Mouse (Mus musculus) adrenal gland, adult 18-20 months (tissue): ENCODE results near the gene Olfr1184. TPM values are rescaled to one million over a fixed set of nuclear protein-coding genes. Genes with fewer than 3 reads are reported as not detected.
"Not testable (repeated sequence)": the region's sequence is repeated elsewhere in the genome, so short reads cannot be mapped to it uniquely, and the experiment has no call there.

Source experiments
- DNase-seq, 2 experiments: peaks; one replicate each; pipeline ENCODE4 v3.0.0; 2021 to 2022; ENCODE audit warnings: low spot score in 2 of 2
- long read RNA-seq, 2 experiments: library from polyadenylated mRNA; stranded (forward); transcript quantifications; one replicate each; pipeline ENCODE4 v2.0.0; 2021
- total RNA-seq, 2 experiments: library from RNA; stranded (reverse); gene quantifications; 1 replicate in 1 of 2; 2 replicates in 1 of 2; pipeline ENCODE4 v1.2.3; 2021

Gene Olfr1184
- not detected for total RNA-seq
- long read RNA-seq, experiment 1, result 0 reads
- long read RNA-seq, experiment 2, result 0 reads

DNA sequence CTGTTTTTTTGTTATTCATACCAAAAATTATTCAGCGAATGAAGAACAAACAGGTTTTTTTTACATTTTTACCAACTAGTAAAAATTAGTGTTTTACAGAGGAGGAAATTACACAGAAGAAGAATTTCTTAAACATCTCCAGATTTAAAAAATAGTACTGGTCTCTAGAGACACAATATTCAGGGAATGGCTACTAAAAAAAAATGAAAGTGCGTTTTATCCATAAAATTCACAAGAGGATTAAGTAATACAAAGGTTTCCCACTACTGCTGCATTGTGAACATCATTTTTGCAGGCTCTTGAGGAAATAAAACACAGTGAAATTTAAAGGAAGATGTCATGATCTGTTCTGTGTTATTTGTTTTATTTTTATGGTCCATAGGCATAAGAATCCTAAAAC lies at the start of gene Olfr1184:
Gene Olfr1184 (plus strand): TSS at position 301 of the 400 bp plus-strand sequence.
- no peak for DNase-seq

DNA sequence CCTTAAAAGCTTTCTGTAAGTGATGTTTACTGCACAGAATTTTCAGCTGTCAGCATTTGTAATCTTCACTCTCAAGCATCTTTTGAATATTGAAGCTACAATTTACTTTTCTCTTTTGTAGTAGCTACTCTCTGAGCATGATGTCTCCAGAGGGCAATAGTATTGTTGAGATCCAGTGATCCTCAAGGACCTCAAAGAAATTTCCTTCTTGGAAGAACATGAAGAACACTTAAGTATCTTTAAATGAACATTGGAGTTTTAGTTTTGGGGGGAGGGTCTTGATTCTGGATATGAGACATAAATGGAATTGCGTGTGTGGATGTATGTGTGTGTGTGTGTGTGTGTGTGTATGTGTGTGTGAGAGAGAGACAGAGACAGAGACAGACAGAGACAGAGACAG lies 34.4 kb upstream of the Olfr1184 start, which contains the start of gene Gm13757:
Gene Gm13757 (minus strand): TSS at position 101 of the 400 bp plus-strand sequence.
- DNase-seq, result no peak

DNA sequence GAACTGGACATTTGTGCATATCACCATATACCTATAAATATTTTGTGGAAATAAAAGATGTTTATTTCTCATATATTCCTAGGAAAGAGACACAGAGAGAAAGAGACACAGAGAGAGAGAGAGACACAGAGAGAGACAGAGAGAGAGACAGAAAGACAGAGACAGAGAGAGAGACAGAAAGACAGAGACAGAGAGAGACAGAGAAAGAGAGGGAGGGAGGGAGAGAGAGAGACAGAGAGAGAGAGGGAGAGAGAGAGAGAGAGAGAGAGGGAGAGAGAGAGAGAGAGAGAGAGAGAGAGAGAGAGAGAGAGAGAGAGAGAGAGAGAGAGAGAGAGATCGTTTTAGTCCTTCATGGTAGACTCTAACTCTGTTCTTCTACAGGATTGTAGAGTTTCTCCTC lies 28.8 kb upstream of the Olfr1184 start, which contains the start of gene Olfr1183:
Gene Olfr1183 (plus strand): TSS at position 301 of the 400 bp plus-strand sequence.
- not testable (repeated sequence) for DNase-seq

DNA sequence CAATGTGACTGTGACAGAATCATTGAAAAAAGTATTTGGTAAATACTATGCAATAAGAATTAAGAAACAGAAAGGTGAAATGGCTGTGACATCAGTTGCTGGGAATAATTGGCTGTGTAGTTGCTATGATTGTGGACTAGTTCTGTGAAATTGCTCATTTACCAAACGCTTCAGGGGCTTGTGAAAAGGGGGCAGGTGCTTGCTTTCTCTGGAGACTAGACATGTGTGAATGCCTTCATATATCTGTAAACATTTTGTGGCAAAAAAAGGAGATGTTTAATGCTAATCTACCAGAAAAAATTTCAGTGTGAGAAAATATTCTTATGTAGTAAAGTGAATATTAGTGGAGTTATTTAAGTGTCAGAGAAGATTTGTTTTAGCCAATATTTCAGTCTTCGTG lies 9.6 kb downstream of the Olfr1184 start, which contains the start of gene Olfr1185-ps1:
Gene Olfr1185-ps1 (plus strand): TSS at position 301 of the 400 bp plus-strand sequence.
- no peak for DNase-seq

DNA sequence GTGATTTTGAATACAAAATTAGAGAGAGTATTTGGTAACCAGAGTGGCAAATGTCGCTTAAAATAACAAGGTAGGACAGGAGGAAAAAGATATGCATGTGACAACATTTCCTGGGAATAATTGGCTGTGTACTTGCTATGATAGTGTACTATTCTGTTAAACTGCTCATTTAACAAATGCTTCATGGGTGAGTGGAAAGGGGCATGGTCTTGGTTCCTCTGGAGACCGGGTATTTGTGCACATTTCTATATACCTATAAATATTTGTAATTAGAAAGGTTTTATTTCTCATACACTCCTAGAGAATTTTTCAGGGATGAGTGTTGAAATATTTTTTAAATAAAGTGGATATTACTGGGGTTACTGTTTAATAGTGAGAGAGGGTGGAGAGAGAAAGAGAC lies 34.9 kb downstream of the Olfr1184 start, which contains the start of gene Olfr1186:
Gene Olfr1186 (plus strand): TSS at position 301 of the 400 bp plus-strand sequence.
- DNase-seq, result no peak

DNA sequence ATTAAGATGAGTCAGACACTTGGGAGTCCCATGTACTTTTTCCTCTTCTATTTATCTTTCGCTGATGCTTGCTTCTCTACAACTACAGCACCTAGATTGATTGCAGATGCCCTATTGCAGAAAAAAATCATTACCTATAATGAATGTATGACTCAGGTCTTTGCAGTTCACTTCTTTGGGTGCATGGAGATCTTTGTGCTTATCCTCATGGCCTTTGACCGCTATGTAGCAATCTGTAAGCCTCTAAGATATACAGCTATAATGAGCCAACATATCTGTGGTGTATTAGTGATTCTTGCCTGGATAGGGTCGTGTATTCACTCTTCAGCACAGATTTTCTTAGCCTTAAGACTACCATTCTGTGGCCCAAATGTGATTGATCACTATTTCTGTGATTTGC lies 42.3 kb downstream of the Olfr1184 start:
- DNase-seq, result no peak

Other genes with a start within 250 kb of the Olfr1184 start
- not detected for gene Olfr1173, start 203.7 kb upstream of the Olfr1184 start, total RNA-seq
- not detected for gene Olfr1174-ps, start 168.5 kb upstream of the Olfr1184 start, total RNA-seq
- gene Olfr1175-ps, start 156.4 kb upstream of the Olfr1184 start, total RNA-seq, result not detected
- not detected for gene Olfr1176, start 146.9 kb upstream of the Olfr1184 start, total RNA-seq
- not detected for gene Olfr1177-ps, start 137.1 kb upstream of the Olfr1184 start, total RNA-seq
- not detected for gene Olfr1178, start 96.5 kb upstream of the Olfr1184 start, total RNA-seq
- gene Olfr1179, start 77.1 kb upstream of the Olfr1184 start, total RNA-seq, result not detected
- gene Olfr1180, start 64.4 kb upstream of the Olfr1184 start, total RNA-seq, result not detected
- not detected for gene Olfr1181, start 57.4 kb upstream of the Olfr1184 start, total RNA-seq
- gene Gm13757, start 34.5 kb upstream of the Olfr1184 start, total RNA-seq, result not detected
- not detected for gene Olfr1183, start 28.7 kb upstream of the Olfr1184 start, total RNA-seq
- not detected for gene Olfr1185-ps1, start 9.7 kb downstream of the Olfr1184 start, total RNA-seq
- gene Olfr1186, start 35.0 kb downstream of the Olfr1184 start, total RNA-seq, result not detected
- gene Olfr1188, start 73.3 kb downstream of the Olfr1184 start, total RNA-seq, result not detected
- gene Olfr1189, start 102.9 kb downstream of the Olfr1184 start, total RNA-seq, result not detected
- gene Olfr1191-ps1, start 156.9 kb downstream of the Olfr1184 start, total RNA-seq, result not detected
- not detected for gene Olfr1192-ps1, start 164.9 kb downstream of the Olfr1184 start, total RNA-seq
- gene Olfr1193, start 192.0 kb downstream of the Olfr1184 start, total RNA-seq, result not detected
- not detected for gene Olfr1195, start 205.6 kb downstream of the Olfr1184 start, total RNA-seq
- gene Olfr1196, start 221.0 kb downstream of the Olfr1184 start, total RNA-seq, result not detected
- gene Olfr1197, start 248.8 kb downstream of the Olfr1184 start, total RNA-seq, result not detected